Mouse (Mus musculus) midbrain, postnatal 0 days (tissue): ENCODE measurements around the gene Tox2. TPM values are rescaled to one million over a fixed set of nuclear protein-coding genes. Genes with fewer than 3 reads are reported as not detected.

ENCODE experiments used
- ATAC-seq: fragments of 200-750 bp; cut with Nextera tagmentation; 2 replicates; pipeline ENCODE4 v1.8.0; 2017; ENCODE audit warnings: moderate number of reproducible peaks, mild to moderate bottlenecking, moderate TSS enrichment, moderate library complexity; ENCODE audit not compliant: low FRiP score
- DNase-seq: peaks from one replicate; pipeline ENCODE4 v3.0.0-alpha.2; 2015; ENCODE audit warnings: low spot score
- H3K27ac ChIP-seq: fragments of 300-500 bp; sonication (generic); 2 replicates; pipeline ENCODE4 v1.5.1; 2014; ENCODE audit warnings: low read depth, mild to moderate bottlenecking, low read length, mixed read lengths
- H3K27me3 ChIP-seq: fragments of 300-500 bp; sonication (generic); 2 replicates; pipeline ENCODE4 v1.6.1; 2014; ENCODE audit warnings: low read length, control low read depth, mixed read lengths; ENCODE audit not compliant: insufficient read depth
- H3K36me3 ChIP-seq: fragments of 300-500 bp; sonication (generic); 2 replicates; pipeline ENCODE4 v1.6.1; 2014; ENCODE audit warnings: low read length, control low read depth, mixed read lengths; ENCODE audit not compliant: insufficient read depth
- H3K4me1 ChIP-seq: fragments of 300-500 bp; sonication (generic); 2 replicates; pipeline ENCODE4 v1.6.1; 2014; ENCODE audit warnings: mild to moderate bottlenecking, control low read depth, antibody characterized with exemption, low read length, mixed read lengths; ENCODE audit not compliant: insufficient read depth
- H3K4me2 ChIP-seq: fragments of 300-500 bp; sonication (generic); 2 replicates; pipeline ENCODE4 v1.6.1; 2014; ENCODE audit warnings: low read depth, mild to moderate bottlenecking, low read length, mixed read lengths; ENCODE audit not compliant: poor library complexity, severe bottlenecking
- H3K4me3 ChIP-seq: fragments of 300-500 bp; sonication (generic); 2 replicates; pipeline ENCODE4 v1.5.1; 2014; ENCODE audit warnings: low read depth, mild to moderate bottlenecking, low read length, moderate library complexity
- H3K9ac ChIP-seq: fragments of 300-500 bp; sonication (generic); replicated peaks from 2 replicates; pipeline ENCODE4 v1.6.1; 2014; ENCODE audit warnings: mild to moderate bottlenecking, low read length, moderate library complexity, mixed read lengths; ENCODE audit not compliant: poor library complexity, severe bottlenecking
- H3K9me3 ChIP-seq: fragments of 300-500 bp; sonication (generic); 2 replicates; pipeline ENCODE4 v1.6.1; 2016; ENCODE audit warnings: low read length, control low read depth
- CTCF ChIP-seq: IDR thresholded peaks from 2 replicates; pipeline ENCODE4 v1.5.1; 2016; ENCODE audit warnings: antibody characterized with exemption, mild to moderate bottlenecking
- WGBS: fragments of 180-500 bp; shearing (Covaris S2); extraction: QIAGEN DNeasy Blood & Tissue Kit; methylation state at CpG from one replicate; pipeline ENCODE4 v1.1.7; 2014; 5-methylcytosine and 5-hydroxymethylcytosine counted together
- polyA plus RNA-seq: library from polyadenylated mRNA; unstranded; fragments of >200 nt; fragmentation: Nextera tagmentation; extraction: Ambion mirVana; gene quantifications from 2 replicates; pipeline ENCODE4 v1.2.1, GENCODE M21; 2015
- total RNA-seq: library from RNA; depleted of rRNA; stranded (reverse); fragments of >200 nt; gene quantifications from 2 replicates; pipeline ENCODE4 v1.2.3, GENCODE M21; 2014

Tox2 gene
- total and polyA plus RNA-seq, 2 experiments from 2014 or later, result 7.6 to 64.7 TPM

DNA sequence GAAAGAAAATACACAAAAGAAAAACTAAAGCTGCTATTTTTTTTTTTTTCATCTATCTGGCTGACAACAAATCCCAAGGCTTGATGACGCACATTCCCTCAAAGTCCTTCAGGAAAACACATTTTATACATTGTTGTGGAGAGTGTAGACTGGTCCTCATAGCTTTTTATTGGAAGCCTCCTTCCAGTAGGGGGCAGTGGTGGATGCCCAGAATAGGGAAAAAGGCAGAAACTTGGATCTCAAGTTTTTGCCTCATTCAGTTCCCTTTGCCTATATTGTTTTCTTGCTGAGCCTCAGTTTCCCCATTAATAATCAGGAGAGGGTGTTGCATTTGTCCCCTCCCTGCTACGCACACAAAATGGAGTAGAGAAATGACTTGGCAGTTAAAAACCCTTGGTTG is 49.7 kb downstream of the Tox2 start:
- Histone ChIP-seq H3K4me3 (no peak overlapping the region), H3K27me3 (no peaks in the 10 kb centered on the region), H3K9me3 (no peaks in the 10 kb centered on the region), H3K4me1 (no peaks in the 10 kb centered on the region), H3K27ac (peak overlapping the region; percentile 69), H3K36me3 (no peaks in the 10 kb centered on the region), H3K4me2 (no peak overlapping the region), H3K9ac (no peak overlapping the region)
- TF ChIP-seq CTCF, result peak; percentile 65
- DNase-seq, result no peak
- WGBS, result 93% methylated on average over 2 of the region's 2 CpGs
- ATAC-seq, result no peak

DNA sequence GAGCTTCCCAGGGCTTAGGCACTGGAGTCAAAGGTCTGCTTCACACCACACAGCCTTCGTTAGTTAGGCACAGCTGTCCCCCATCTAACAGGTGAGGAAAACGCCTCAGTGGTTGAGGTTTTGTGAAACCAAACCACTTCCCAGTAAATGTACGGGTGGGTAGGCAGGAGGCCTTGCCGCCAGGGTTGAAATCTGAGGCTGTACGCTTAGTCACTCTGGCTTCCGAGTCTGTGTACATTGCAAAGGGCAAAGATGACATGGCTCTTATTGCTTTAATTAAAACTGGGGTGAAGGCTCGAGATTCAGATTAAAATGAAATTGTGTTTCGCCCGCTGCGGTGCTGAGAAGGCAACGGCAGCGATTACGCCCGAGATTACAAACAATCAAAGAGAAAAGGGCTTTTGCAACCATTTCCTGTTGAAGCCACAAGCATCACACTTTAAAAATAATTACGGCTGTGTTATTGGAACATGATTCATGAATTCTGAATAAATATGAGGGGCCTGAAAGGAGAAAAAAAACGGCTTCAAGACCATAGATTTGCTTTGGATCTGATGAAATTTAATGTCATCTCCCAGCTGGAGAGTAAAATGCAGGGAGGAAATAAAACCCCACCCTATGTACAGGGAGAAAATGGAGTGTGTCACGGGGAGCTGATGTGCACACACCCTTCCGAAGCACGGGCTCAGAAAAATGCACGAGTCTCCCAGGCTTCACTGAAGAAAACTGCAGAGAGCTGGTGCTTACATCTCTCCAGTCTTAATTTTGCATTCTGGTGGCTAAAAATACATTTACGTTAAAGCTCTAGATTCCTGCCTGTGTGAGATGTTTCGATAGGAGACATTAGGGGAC is 50.5 kb downstream of the Tox2 start:
- H3K4me1 ChIP-seq, result no peaks in the 10 kb centered on the region
- no peak overlapping the region for H3K4me3 ChIP-seq
- DNase-seq (no peak), ATAC-seq (no peak)
- H3K27me3 ChIP-seq, result no peaks in the 10 kb centered on the region
- H3K9ac ChIP-seq, result peak overlapping the region; percentile 29; the same call in 1 of the 2 replicates
- H3K9me3 ChIP-seq, result no peaks in the 10 kb centered on the region
- 51% methylated on average over 22 of the region's 22 CpGs for WGBS
- peak overlapping the region; percentile 69 for H3K27ac ChIP-seq
- TF ChIP-seq CTCF, result no peak
- no peak overlapping the region for H3K4me2 ChIP-seq
- H3K36me3 ChIP-seq, result no peaks in the 10 kb centered on the region

DNA sequence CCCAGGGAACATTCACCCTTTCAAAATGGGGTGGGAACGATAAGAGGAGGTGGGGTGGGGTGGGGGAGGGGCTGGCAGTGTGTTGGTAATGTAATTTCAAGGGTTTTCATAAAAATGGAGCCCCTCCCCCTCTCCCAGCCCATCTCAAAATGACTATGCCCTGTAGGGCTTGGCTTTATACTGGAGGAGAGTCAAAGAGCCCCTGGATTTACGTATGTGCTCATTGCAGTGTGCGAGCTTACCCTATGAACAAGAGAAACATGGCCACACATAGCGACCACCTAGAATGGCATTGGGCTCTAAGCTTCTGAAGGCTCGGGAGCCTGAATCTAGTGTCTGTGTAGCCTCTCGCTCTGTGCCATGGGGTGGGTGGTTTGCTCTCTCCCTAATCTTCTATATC is 51.3 kb downstream of the Tox2 start:
- DNase-seq, result no peak
- H3K9me3 ChIP-seq, result no peaks in the 10 kb centered on the region
- TF ChIP-seq CTCF, result no peak
- 74% methylated on average over 6 of the region's 6 CpGs for WGBS
- H3K36me3 ChIP-seq, result no peaks in the 10 kb centered on the region
- no peaks in the 10 kb centered on the region for H3K4me1 ChIP-seq
- no peak overlapping the region for H3K4me2 ChIP-seq
- no peak overlapping the region for H3K4me3 ChIP-seq
- ATAC-seq, result no peak
- no peak overlapping the region for H3K9ac ChIP-seq
- peak overlapping the region; percentile 69 for H3K27ac ChIP-seq
- H3K27me3 ChIP-seq, result no peaks in the 10 kb centered on the region

DNA sequence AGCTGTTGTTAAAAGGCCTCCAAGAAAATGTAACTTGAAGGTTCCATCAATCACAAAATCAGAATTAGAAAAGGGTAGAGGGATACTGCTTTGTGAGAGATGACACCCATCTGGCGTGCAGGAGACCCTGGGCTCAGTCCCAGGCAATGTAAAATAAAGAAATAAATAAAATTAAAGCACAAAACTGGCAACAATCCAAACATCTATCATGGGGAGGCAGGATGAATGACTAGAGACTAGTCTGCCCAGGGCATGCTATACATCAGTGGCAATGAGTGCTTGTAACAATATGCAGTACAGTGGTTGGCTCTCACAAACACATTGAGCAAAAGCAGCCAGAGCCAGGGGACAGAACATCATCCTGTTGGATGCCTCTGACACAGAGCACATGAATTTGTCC is 53.8 kb downstream of the Tox2 start:
- H3K9me3 ChIP-seq, result no peaks in the 10 kb centered on the region
- H3K27me3 ChIP-seq, result no peaks in the 10 kb centered on the region
- TF ChIP-seq CTCF, result no peak
- ATAC-seq (no peak), DNase-seq (no peak)
- peaks cover 7% of the 10 kb centered on the region; the same call in 1 of the 2 replicates for H3K4me1 ChIP-seq
- no peak overlapping the region for H3K4me2 ChIP-seq
- H3K4me3 ChIP-seq, result no peak overlapping the region
- no peak overlapping the region for H3K9ac ChIP-seq
- whole genome bisulfite sequencing, result 72% methylated on average over 1 of the region's 1 CpGs
- H3K36me3 ChIP-seq, result no peaks in the 10 kb centered on the region
- no peak overlapping the region for H3K27ac ChIP-seq

DNA sequence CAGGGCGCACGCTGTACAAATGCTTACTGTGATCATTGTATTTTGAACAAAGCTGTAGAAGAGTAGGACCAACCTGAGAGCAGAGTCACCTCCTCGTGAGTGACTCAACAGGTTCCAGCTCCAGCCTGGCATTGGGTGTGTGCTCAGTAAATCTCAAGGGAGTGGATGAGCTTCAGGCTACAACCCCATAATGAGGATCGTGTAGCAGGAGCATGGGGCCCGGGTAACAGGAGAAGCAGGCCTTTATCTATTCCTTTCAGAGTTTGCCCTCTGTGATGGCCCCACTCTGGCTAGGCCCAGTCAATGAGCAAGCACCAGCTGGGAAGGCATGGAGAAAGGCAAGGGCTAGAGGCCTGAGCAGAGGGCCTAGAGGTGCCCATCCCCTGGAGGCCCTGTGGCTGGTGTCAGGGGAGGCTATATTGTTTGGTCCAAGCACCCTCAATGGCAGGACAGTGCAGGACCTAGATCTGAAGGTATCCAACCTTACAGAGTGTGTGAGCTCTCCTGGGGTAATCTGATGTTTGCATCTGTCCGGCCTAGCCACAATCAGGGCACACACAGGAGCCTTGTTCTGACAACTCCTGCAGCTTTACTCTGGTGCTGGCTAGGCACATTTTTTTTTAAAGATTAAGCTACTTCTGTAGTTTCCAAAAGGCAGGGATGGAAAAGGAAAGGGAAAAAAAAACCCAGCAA is 58.6 kb downstream of the Tox2 start:
- Histone ChIP-seq H3K9ac (no peak overlapping the region), H3K4me2 (no peak overlapping the region), H3K4me3 (no peak overlapping the region), H3K36me3 (no peaks in the 10 kb centered on the region), H3K27ac (peak overlapping the region; percentile 55; the same call in 1 of the 2 replicates), H3K4me1 (peaks cover 8% of the 10 kb centered on the region; the same call in 1 of the 2 replicates), H3K9me3 (no peaks in the 10 kb centered on the region), H3K27me3 (no peaks in the 10 kb centered on the region)
- WGBS, result 61% methylated on average over 6 of the region's 6 CpGs
- no peak for ATAC-seq
- no peak for TF ChIP-seq CTCF
- no peak for DNase-seq

DNA sequence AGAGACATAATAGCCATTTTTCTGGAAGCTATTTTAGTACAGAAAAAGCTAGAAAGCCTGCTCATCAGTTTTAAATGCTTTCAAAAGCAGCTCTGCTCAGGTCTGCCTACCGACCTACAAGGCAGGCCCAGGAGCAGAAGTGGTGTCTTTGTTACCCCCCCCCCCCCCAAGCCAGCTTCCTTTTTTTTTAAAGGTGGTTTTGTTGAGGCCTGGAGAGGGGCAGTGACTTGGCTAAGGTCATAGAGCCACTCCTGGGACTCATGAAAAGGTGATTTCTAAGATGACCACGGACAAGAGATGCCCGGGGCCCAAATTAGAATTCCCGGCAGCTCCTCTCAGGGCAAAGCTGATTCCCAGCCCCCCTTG is 59.1 kb downstream of the Tox2 start:
- no peak for DNase-seq
- peaks cover 8% of the 10 kb centered on the region; the same call in 1 of the 2 replicates for H3K4me1 ChIP-seq
- no peak overlapping the region for H3K4me3 ChIP-seq
- H3K27ac ChIP-seq, result peak overlapping the region; percentile 55; the same call in 1 of the 2 replicates
- no peaks in the 10 kb centered on the region for H3K9me3 ChIP-seq
- no peak for ATAC-seq
- 80% methylated on average over 4 of the region's 4 CpGs for WGBS
- no peaks in the 10 kb centered on the region for H3K27me3 ChIP-seq
- no peaks in the 10 kb centered on the region for H3K36me3 ChIP-seq
- TF ChIP-seq CTCF, result no peak
- H3K9ac ChIP-seq, result no peak overlapping the region
- H3K4me2 ChIP-seq, result no peak overlapping the region
